Mouse (Mus musculus): ENCODE measurements at regions not wholly inside any gene's neighbourhood (a gene's known extent, or its start where the extent isn't known, plus 50 kb on each side); places are given as distances from the start of the nearest gene placed in this dataset.

DNA sequence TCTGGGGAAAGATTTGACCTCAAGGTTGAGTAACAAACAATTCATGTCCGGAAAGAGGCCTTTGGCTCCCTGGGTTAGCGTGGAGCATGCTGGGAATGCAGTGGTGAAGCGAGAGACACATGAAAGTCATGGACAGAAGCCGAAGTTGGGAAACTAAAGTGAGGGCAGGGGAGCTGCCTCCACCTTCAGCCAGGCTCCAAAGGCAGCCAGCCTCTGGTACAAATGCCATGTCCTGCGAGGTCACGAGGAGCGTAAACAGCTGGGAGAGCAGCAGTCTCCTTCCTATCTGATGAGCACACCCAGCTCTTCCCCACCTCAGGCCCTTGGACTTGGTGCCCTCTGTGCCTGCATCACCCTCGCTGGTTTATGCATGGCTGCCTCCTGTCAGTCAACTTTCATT, 103.2 kb downstream of the Gm826 start:
- Histone ChIP-seq H3K4me2 (ENCODE audit: low read depth, low read length) (no peak overlapping the region), H3K9ac (ENCODE audit: low read length) (no peak overlapping the region), H3K4me1 (replicated peaks; ENCODE audit: control insufficient read depth, insufficient read depth, low read length) (no peaks in the 10 kb centered on the region), H3K4me3 (ENCODE audit: low read length) (no peak overlapping the region), H3K27me3 (ENCODE audit: control insufficient read depth, insufficient read depth, low read depth, low read length) (no peaks in the 10 kb centered on the region), H3K9me3 (ENCODE audit: control insufficient read depth, low read length) (no peaks in the 10 kb centered on the region), H3K27ac (ENCODE audit: low read length) (no peak overlapping the region), H3K36me3 (ENCODE audit: control insufficient read depth, insufficient read depth, low read length) (no peaks in the 10 kb centered on the region)
- 58% methylated on average over 8 of the region's 8 CpGs for WGBS
- ATAC-seq (ENCODE audit: low read depth) = no peak

GRCm38 (mm10) chr2:160228331-160229035, 105.5 kb downstream of the Gm826 start:
- Histone ChIP-seq H3K9me3 (ENCODE audit: control insufficient read depth, low read length) (no peaks in the 10 kb centered on the region), H3K4me3 (ENCODE audit: low read length) (no peak overlapping the region), H3K4me1 (replicated peaks; ENCODE audit: control insufficient read depth, insufficient read depth, low read length) (no peaks in the 10 kb centered on the region), H3K36me3 (ENCODE audit: control insufficient read depth, insufficient read depth, low read length) (no peaks in the 10 kb centered on the region), H3K27ac (ENCODE audit: low read length) (no peak overlapping the region), H3K4me2 (ENCODE audit: low read depth, low read length) (no peak overlapping the region), H3K27me3 (ENCODE audit: control insufficient read depth, insufficient read depth, low read depth, low read length) (no peaks in the 10 kb centered on the region), H3K9ac (ENCODE audit: low read length) (no peak overlapping the region)
- no peak for ATAC-seq (ENCODE audit: low read depth)
- 58% methylated on average over 8 of the region's 8 CpGs for WGBS

- Histone ChIP-seq H3K27me3 (ENCODE audit: control insufficient read depth, insufficient read depth, low read depth, low read length) (no peaks in the 10 kb centered on the region), H3K9me3 (ENCODE audit: control insufficient read depth, low read length) (no peaks in the 10 kb centered on the region), H3K36me3 (ENCODE audit: control insufficient read depth, insufficient read depth, low read length) (no peaks in the 10 kb centered on the region), H3K9ac (ENCODE audit: low read length) (no peak overlapping the region), H3K4me3 (ENCODE audit: low read length) (no peak overlapping the region), H3K4me1 (replicated peaks; ENCODE audit: control insufficient read depth, insufficient read depth, low read length) (no peaks in the 10 kb centered on the region), H3K27ac (ENCODE audit: low read length) (no peak overlapping the region), H3K4me2 (ENCODE audit: low read depth, low read length) (no peak overlapping the region)
- 62% methylated on average over 5 of the region's 5 CpGs for WGBS
- ATAC-seq (ENCODE audit: low read depth) = 0 out of 2 replicates have a peak, but pooled peaks have one; percentile 20
Observed at GRCm38 (mm10) chr2:160225450-160225849, 108.5 kb downstream of the Gm826 start.

- no peak for ATAC-seq (ENCODE audit: low read depth)
- H3K36me3 ChIP-seq (ENCODE audit: control insufficient read depth, insufficient read depth, low read length) = no peaks in the 10 kb centered on the region
- H3K27ac ChIP-seq (ENCODE audit: low read length) = no peak overlapping the region
- no peaks in the 10 kb centered on the region for H3K27me3 ChIP-seq (ENCODE audit: control insufficient read depth, insufficient read depth, low read depth, low read length)
- no peak overlapping the region for H3K4me2 ChIP-seq (ENCODE audit: low read depth, low read length)
- no peaks in the 10 kb centered on the region for H3K9me3 ChIP-seq (ENCODE audit: control insufficient read depth, low read length)
- H3K9ac ChIP-seq (ENCODE audit: low read length) = no peak overlapping the region
- no peak overlapping the region for H3K4me3 ChIP-seq (ENCODE audit: low read length)
- WGBS = 90% methylated on average over 8 of the region's 8 CpGs
- H3K4me1 ChIP-seq (replicated peaks; ENCODE audit: control insufficient read depth, insufficient read depth, low read length) = no peaks in the 10 kb centered on the region
Observed at GRCm38 (mm10) chr2:160223366-160223765, 110.6 kb downstream of the Gm826 start.

DNA sequence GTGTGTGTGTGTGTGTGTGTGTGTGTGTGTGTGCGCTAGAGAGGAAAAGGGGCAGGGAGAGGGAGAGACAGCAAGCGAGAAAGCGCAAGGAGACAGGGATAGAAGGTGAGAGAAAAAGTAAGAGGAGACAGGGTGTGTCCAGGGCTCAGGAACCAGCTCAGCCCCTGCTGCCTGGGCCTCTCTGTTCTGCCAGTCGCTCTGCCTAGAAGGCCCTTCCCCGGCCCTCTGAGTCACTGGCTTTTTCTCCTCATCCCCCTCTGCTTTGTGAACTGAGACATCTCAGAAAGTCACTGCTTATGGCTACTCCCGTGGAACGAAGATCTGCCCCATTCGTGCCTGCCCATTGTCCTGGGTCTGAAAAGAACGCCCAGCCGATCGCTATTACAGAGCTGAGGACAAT, 112.2 kb downstream of the Gm826 start:
- no peak overlapping the region for H3K9ac ChIP-seq (ENCODE audit: low read length)
- no peaks in the 10 kb centered on the region for H3K36me3 ChIP-seq (ENCODE audit: control insufficient read depth, insufficient read depth, low read length)
- 80% methylated on average over 9 of the region's 11 CpGs for WGBS
- no peaks in the 10 kb centered on the region for H3K27me3 ChIP-seq (ENCODE audit: control insufficient read depth, insufficient read depth, low read depth, low read length)
- H3K4me3 ChIP-seq (ENCODE audit: low read length) = no peak overlapping the region
- no peaks in the 10 kb centered on the region for H3K9me3 ChIP-seq (ENCODE audit: control insufficient read depth, low read length)
- H3K4me2 ChIP-seq (ENCODE audit: low read depth, low read length) = no peak overlapping the region
- no peak overlapping the region for H3K27ac ChIP-seq (ENCODE audit: low read length)
- ATAC-seq (ENCODE audit: low read depth) = no peak
- H3K4me1 ChIP-seq (replicated peaks; ENCODE audit: control insufficient read depth, insufficient read depth, low read length) = no peaks in the 10 kb centered on the region

DNA sequence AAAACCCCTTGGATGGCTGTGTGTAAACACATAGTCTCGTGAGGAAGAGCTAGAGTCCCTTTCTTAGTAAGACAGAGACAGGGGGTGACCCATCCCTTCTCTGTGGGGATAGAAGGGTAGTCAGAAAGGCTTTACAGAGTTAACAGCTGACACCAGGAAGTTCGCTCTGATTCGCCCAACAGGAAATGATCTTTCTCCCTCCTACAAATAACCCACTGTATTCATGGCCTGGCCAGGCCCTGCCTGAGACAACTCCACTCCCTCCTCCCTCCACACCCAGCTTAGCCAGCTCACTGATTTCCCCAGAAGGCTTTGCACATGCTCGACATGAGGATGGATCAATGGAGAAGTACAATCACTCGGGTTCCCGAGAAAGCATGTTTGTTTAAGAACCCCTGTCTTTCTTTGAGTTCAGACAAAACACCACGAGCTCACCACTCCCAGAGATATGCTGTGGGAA, 113.4 kb downstream of the Gm826 start:
- no peak overlapping the region for H3K9ac ChIP-seq (ENCODE audit: low read length)
- H3K27me3 ChIP-seq (ENCODE audit: control insufficient read depth, insufficient read depth, low read depth, low read length) = no peaks in the 10 kb centered on the region
- ATAC-seq (ENCODE audit: low read depth) = no peak
- WGBS = 10% methylated on average over 7 of the region's 7 CpGs
- no peaks in the 10 kb centered on the region for H3K36me3 ChIP-seq (ENCODE audit: control insufficient read depth, insufficient read depth, low read length)
- H3K4me1 ChIP-seq (replicated peaks; ENCODE audit: control insufficient read depth, insufficient read depth, low read length) = no peaks in the 10 kb centered on the region
- no peak overlapping the region for H3K4me2 ChIP-seq (ENCODE audit: low read depth, low read length)
- H3K27ac ChIP-seq (ENCODE audit: low read length) = no peak overlapping the region
- no peaks in the 10 kb centered on the region for H3K9me3 ChIP-seq (ENCODE audit: control insufficient read depth, low read length)
- H3K4me3 ChIP-seq (ENCODE audit: low read length) = no peak overlapping the region

DNA sequence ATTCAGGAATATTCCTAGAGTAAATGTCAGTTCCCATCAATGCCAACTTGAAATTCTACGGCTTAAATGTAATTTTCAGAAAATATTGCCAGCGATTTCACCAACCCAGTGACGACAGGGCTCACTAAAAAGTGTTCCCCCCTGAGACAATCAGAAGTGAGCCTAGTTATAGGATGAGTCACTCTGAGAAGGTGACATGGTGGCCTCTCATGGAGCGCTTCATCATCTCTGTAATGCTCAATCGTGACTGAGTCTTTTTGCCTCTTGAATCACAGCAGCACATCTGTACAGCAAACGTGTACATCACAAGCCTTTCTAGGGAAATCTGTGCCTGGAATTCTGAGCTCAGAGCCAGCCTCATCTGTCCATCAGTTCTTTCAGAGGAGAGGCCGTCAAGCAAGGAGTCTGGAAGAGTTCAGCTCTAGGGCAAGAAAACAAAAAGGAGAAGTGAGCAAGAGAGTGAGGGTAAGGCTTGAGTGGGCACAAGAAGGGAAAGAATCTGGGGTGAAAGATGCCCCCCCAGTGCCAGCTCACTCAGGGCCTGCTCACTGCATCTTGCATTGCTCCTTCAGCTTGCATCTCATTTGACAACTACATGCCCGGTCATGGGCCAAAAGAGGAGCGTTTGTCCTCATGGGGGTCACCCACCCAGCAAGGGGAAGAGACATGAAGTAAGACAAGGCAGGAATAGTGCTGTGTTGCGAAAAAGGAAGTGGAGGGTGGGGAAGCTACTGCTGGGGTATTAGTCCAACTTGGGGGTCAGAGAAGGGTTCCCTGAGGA, 119.7 kb downstream of the Gm826 start:
- Histone ChIP-seq H3K9ac (ENCODE audit: low read length) (no peak overlapping the region), H3K27me3 (ENCODE audit: control insufficient read depth, insufficient read depth, low read depth, low read length) (no peaks in the 10 kb centered on the region), H3K27ac (ENCODE audit: low read length) (no peak overlapping the region), H3K9me3 (ENCODE audit: control insufficient read depth, low read length) (no peaks in the 10 kb centered on the region), H3K4me1 (replicated peaks; ENCODE audit: control insufficient read depth, insufficient read depth, low read length) (no peaks in the 10 kb centered on the region), H3K4me2 (ENCODE audit: low read depth, low read length) (no peak overlapping the region), H3K36me3 (ENCODE audit: control insufficient read depth, insufficient read depth, low read length) (no peaks in the 10 kb centered on the region), H3K4me3 (ENCODE audit: low read length) (no peak overlapping the region)
- no peak for ATAC-seq (ENCODE audit: low read depth)
- 71% methylated on average over 10 of the region's 10 CpGs for WGBS

- Histone ChIP-seq H3K9ac (ENCODE audit: low read length) (no peak overlapping the region), H3K4me1 (replicated peaks; ENCODE audit: control insufficient read depth, insufficient read depth, low read length) (no peaks in the 10 kb centered on the region), H3K27me3 (ENCODE audit: control insufficient read depth, insufficient read depth, low read depth, low read length) (no peaks in the 10 kb centered on the region), H3K9me3 (ENCODE audit: control insufficient read depth, low read length) (no peaks in the 10 kb centered on the region), H3K4me2 (ENCODE audit: low read depth, low read length) (no peak overlapping the region), H3K36me3 (ENCODE audit: control insufficient read depth, insufficient read depth, low read length) (no peaks in the 10 kb centered on the region), H3K27ac (ENCODE audit: low read length) (no peak overlapping the region), H3K4me3 (ENCODE audit: low read length) (no peak overlapping the region)
- 66% methylated on average over 3 of the region's 3 CpGs for WGBS
- no peak for ATAC-seq (ENCODE audit: low read depth)
Observed at GRCm38 (mm10) chr2:160210507-160210906, 123.5 kb downstream of the Gm826 start.

DNA sequence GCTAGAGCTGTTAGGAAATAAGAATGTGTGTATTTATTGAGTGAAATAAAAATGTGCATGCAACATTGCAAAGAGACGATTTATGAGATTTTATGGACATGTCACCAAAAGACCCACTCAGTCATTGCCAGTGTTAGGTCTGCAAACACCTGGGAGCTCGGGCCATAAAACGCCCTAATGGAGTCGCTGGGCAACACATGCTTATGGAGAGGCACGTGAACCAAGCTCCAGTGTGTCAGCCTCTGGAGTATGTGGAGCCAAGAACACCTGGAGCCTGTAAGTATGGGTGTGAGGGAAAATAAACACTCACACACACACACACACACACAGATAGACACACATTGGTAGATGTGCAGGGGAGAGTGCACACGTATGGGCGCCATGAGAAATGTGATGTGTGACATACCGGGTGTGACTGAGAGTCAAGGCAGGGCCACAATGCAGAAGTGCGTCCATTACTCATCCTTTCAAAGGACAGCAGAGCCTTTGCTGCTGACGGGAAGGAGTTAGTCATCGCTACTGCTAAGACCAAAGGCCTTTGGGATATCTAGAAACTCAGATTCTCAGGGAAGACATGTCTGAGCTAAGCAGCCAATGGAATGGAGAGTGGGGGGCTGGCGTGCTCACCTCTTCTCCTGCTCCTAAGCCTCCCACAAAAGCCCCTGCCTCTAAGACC, 124.2 kb downstream of the Gm826 start:
- no peaks in the 10 kb centered on the region for H3K4me1 ChIP-seq (replicated peaks; ENCODE audit: control insufficient read depth, insufficient read depth, low read length)
- WGBS = 70% methylated on average over 12 of the region's 12 CpGs
- H3K4me3 ChIP-seq (ENCODE audit: low read length) = no peak overlapping the region
- no peak overlapping the region for H3K27ac ChIP-seq (ENCODE audit: low read length)
- H3K36me3 ChIP-seq (ENCODE audit: control insufficient read depth, insufficient read depth, low read length) = no peaks in the 10 kb centered on the region
- no peaks in the 10 kb centered on the region for H3K9me3 ChIP-seq (ENCODE audit: control insufficient read depth, low read length)
- ATAC-seq (ENCODE audit: low read depth) = no peak
- no peaks in the 10 kb centered on the region for H3K27me3 ChIP-seq (ENCODE audit: control insufficient read depth, insufficient read depth, low read depth, low read length)
- H3K4me2 ChIP-seq (ENCODE audit: low read depth, low read length) = no peak overlapping the region
- H3K9ac ChIP-seq (ENCODE audit: low read length) = no peak overlapping the region
